Mouse (Mus musculus): ENCODE measurements around the gene Arl13a.
"Not testable (repeated sequence)": the region's sequence is repeated elsewhere in the genome, so short reads cannot be mapped to it uniquely, and the experiment has no call there.

Arl13a gene

DNA sequence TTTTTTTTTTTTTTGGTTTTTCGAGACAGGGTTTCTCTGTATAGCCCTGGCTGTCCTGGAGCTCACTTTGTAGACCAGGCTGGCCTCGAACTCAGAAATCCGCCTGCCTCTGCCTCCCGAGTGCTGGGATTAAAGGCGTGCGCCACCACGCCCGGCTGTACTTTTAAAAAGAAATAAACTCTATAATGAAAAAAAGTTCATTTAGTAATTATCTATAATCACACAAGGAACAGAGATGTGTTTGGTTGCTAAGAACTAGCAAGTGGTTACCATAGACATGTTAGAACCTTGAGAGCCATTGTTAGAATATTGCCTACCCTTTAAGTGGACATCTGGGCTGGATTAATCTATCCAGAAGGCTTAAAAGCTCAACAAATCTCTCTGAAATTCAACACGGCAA is at the start of gene Arl13a:
Arl13a (plus strand) TSS at position 301 of the 400 bp plus-strand sequence.
- not testable (repeated sequence) for DNase-seq

DNA sequence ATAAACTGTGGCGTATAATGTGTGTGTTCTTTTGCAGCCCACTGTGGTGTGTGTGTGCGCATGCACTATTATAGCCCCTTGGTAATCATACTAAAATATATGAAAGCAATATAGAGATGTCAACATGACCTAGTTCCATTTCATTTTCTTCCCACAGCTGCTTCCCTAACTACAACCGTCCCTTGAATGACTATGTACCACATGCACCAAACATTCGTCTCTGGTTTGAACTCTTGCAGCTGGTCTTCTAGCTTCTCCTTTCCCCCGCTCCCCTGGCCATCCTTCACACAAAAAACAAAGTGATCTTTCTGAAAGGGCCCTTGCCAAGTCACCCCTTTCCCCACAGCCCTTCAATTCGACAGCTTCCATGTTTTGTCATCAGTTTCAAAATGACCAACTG is 47.3 kb upstream of the Arl13a start:
- no peak for DNase-seq

GRCm38 (mm10) chrX:134141551-134141950 is 45.8 kb upstream of the Arl13a start:
- no peak for DNase-seq

- no peak for DNase-seq
Measured at GRCm38 (mm10) chrX:134141986-134142385, 45.3 kb upstream of the Arl13a start.

DNA sequence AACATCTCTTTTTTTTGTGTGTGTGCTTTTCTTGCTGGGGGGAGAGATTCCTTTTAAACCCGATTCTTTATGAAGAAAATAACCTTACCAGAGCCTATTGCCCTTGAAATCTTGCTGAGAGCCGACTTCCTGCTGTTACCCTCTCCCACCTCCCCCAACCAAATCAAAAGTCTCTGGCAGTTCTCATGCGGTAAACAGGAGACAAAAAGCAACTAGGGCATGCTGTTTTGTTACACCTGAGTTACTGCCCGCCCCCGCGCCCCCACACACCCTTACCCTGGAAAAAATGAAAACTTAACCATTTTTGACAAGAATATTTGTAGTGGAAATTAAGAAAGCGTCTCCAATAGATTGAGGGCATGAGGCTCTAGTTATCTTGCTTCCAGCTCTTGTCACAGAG is 29.1 kb upstream of the Arl13a start:
- DNase-seq, result no peak

DNA sequence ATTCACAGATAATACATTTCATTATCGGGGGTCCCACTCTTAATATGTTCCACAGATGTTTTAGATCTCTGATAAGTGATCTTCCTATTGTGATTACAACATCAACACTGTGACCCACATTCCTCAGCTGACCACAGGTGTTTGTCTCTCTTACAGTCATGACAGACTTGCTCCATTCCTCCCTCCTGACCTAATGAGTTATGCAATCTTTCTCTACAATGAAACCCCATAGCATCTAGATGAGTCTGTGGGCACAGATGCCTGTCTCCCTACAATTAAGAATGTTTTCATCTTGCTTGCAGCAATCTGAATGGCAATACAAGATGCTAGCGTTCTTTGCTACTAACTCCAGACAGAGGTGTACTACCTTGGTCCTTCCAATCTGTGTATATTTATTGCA is 26.9 kb upstream of the Arl13a start:
- DNase-seq, result no peak

DNA sequence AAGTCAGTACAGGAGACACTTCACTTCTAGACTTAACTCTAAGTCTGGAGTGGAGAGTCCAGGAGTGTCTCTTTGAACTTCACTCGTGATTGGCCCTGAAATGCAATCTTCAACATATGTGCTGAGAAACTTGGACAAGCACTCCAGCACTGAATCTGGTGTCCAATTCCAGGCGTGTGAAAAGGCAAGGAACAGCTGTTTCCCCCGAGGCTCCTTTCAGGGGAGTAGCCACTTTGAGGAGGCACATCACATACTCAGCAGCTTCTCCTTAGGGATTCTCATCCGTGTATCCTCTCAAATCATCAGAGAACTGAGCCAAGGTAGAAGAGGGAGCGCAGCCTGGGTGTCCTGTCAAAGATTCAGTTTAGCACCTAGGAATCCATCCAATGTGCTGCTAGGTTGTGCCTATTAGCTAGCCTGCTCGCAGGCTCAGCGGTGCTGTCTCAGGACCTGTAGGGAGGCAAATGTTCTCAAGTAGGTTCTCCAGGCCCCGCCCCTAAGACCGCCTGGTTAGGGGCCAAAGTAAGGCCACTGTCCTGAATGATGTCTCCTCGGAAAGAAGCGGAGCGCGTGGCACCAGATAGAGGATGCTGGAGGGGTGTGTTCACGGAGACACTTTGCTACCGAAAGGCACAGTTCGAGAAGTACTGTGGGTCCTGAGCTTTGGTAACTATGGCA is 25.1 kb upstream of the Arl13a start, which contains the start of gene Xkrx:
Xkrx (minus strand) TSS at position 34 of the 678 bp plus-strand sequence.
- DNase-seq, result no peak

DNA sequence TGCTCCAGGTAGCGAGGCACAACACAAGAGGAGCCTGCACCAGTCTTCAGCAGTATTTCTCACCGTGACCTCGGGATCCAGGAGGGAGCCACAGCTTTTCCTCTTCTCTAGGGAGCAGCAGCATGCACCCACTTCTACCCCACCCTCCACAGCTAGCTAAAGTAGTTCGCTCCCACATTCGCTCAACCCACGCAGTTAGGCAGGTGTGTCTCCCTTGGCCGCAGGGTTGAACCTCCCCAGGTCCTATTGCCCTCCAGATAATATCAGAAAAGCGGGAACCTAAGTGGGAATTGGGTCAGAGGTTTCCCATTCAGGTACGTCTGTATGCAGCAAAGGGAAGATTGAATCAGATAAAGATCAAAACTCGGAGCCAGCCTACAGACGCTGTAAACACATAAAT is 24.5 kb upstream of the Arl13a start:
- DNase-seq, result no peak

DNA sequence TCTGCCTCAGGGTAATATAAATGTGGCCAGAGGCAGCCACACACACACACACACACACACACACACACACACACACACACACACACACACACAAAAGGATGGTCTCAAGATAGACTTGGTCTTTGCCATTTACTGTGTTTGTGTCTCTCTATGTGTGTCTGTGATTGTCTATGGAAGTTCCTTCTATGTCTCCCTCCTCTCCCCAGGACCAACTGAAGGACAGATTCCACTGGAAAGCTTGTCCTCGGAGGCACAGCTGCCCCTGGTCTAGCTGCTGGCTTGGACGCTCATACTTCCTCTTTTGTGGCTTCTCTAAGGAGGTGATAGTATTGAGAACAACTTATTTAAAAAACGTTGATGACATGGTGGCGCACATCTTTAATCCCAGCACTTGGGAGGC is 23.8 kb upstream of the Arl13a start:
- DNase-seq, result no peak

- DNase-seq, result no peak
Measured at GRCm38 (mm10) chrX:134170584-134170983, 16.7 kb upstream of the Arl13a start.

DNA sequence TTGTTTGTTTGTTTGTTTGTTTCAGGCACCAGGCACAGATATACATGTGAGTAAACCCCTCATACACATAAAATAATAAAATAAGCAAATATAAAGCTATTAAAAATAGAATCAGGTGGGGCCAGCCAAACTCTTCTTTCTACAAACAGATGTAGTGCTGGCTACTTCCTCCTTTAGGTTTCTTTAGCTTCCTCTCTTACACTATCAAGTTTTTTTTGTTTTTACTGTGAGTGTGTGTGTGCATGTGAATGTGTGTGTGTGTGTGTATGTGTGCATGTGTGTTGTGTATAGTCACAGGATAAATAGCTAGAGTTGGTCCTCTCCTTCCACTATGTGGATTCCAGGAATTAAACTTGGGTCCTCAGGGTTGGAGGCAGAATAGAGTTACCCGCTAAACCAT is 12.6 kb upstream of the Arl13a start:
- DNase-seq, result no peak

- DNase-seq, result no peak
Measured at GRCm38 (mm10) chrX:134208491-134208890, 21.2 kb downstream of the Arl13a start.

DNA sequence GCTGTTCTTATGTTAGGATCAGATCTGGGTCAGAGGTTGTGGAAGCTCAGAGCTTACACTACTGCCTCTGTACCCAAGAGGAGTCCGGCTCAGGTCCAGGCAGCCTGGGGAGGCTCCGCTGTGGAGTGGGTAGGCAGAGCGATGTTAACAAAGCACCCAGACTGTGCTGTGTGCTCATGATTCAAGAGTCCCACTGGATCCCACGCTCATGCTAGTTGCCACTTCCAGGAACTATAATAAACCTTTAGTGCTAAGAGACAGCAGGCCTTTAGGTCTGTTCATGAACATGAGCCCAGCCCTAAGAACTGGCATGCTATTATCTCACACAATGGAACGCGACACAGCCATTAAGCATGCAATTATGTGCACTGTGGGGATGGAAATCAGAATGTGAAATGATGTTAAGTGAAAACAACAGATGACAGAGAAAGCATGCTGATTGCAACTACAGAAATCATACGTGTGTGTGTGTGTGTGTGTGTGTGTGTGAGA is 23.9 kb downstream of the Arl13a start:
- DNase-seq, result no peak

GRCm38 (mm10) chrX:134218161-134218560 is 30.9 kb downstream of the Arl13a start:
- DNase-seq, result no peak

- DNase-seq, result no peak
Measured at GRCm38 (mm10) chrX:134220618-134221017, 33.3 kb downstream of the Arl13a start.

- DNase-seq, result no peak
Measured at GRCm38 (mm10) chrX:134221856-134222255, 34.6 kb downstream of the Arl13a start, which contains the start of gene Nox1. Gene Nox1, minus strand, starts transcription at chrX:134221956.

DNA sequence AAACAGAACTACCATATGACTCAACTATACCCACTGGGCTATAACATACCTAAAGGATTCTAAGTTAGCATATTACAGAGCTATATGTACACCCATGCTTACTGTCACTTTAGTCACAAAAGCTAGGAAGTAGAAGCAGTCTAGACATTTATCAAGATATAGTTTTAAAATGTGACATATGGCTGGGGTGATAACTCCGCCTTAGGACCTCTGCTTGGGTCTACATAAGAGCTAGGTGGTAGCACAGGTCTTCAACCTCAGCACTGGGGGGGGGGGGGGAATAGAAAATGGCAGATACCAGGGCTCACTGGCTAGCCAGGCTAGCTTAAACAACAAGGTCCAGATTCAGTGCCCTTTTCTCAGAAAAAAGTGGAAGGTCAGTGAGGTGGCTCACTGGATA is 45.7 kb downstream of the Arl13a start:
- no peak for DNase-seq

DNA sequence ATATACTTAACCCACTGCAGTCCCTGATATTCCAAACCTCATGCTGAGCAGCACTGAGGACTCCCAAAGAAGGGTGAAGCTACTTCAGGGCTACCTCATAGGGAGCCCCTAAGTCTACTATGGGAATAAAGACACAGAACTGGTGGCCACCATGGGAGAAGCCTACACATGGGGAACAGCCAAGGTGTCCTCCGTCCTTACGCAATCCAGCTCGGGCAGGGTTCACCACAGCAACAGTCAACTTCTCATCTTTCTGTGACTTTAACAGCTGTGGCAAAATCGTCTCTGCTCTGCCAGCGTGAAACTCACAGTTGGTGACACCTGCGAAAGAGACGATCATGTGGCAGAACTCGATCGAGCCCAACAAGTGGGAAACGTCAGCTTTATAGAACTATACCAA is 51.0 kb downstream of the Arl13a start:
- DNase-seq, result no peak

DNA sequence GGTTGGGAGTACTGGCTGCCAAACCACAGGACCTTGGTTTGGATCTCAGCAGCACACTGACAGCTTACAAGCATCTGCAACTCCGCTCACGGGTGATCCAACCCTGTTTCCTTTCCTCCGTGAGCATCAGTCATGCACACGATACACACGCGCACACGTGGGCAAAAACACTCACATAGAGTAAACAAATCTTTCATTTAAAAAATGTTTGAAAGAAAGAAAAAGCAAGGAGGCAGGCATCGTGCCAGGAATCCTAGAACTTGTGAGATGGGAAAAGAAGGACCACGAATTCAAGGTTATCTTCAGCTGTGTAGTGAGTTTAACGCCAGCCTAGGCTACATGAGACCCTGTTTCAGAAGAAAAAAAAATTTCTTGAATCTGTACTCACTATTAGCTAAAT is 58.6 kb downstream of the Arl13a start:
- no peak for DNase-seq

GRCm38 (mm10) chrX:134248202-134248601 is 60.9 kb downstream of the Arl13a start:
- DNase-seq, result peak; percentile 17 to 51
